9 mouse cellular contexts compared by ENCODE assay signal in genomic region chr15:79834881-79835260, GRCm38 (mm10). TPM values are rescaled to one million over a fixed set of nuclear protein-coding genes. Genes with fewer than 3 reads are reported as not detected.
DNase-seq lines count a peak whose midpoint lies in the region; ATAC-seq and TF ChIP-seq lines count a peak whose summit lies in the region.
"Had no signal": no experiment of that assay in that cellular context is flagged by ENCODE, and none has a peak within 500 bp of the region (broad histone marks: within the 10 kb centered on the region; RNA-seq: fewer than 3 reads in every experiment).

No protein-coding gene starts in this region.

- no peak for TF ChIP-seq CTCF in heart, postnatal 0 days (IDR thresholded peaks at IDR 0.05; ENCODE audit: low read depth)
- no peak for TF ChIP-seq CTCF in hindbrain, postnatal 0 days (IDR thresholded peaks at IDR 0.05; ENCODE audit: low read depth)

- H3K9me3 ChIP-seq in heart, postnatal 0 days (replicated peaks; ENCODE audit: control insufficient read depth, low read length) = no peaks in the 10 kb centered on the region
- H3K9me3 ChIP-seq in embryonic facial prominence, embryonic 12.5 days = no peaks in the 10 kb centered on the region
- no peaks in the 10 kb centered on the region for H3K9me3 ChIP-seq in hindbrain, postnatal 0 days (ENCODE audit: low read length)
- H3K9me3 ChIP-seq in midbrain, embryonic 16.5 days (replicated peaks; ENCODE audit: control insufficient read depth, low read length, poor library complexity, severe bottlenecking) = no peaks in the 10 kb centered on the region

- H3K4me2 ChIP-seq in heart, postnatal 0 days (ENCODE audit: low read depth, low read length) = peak overlapping the region; percentile 93; the same call in 1 of the 2 replicates
- peak overlapping the region; percentile 70 for H3K4me2 ChIP-seq in embryonic facial prominence, embryonic 12.5 days (replicated peaks)
- peak overlapping the region; percentile 100 for H3K4me2 ChIP-seq in hindbrain, postnatal 0 days (ENCODE audit: low read depth, low read length)
- peak overlapping the region; percentile 77 for H3K4me2 ChIP-seq in midbrain, embryonic 16.5 days (ENCODE audit: low read length)

- H3K4me1 ChIP-seq in heart, postnatal 0 days (ENCODE audit: control insufficient read depth, insufficient read depth) = peaks cover 12% of the 10 kb centered on the region
- H3K4me1 ChIP-seq in embryonic facial prominence, embryonic 12.5 days = peaks cover 30% of the 10 kb centered on the region
- H3K4me1 ChIP-seq in hindbrain, postnatal 0 days (ENCODE audit: insufficient read depth, low read length) = peaks cover 16% of the 10 kb centered on the region
- H3K4me1 ChIP-seq in midbrain, embryonic 16.5 days (ENCODE audit: control insufficient read depth, insufficient read depth, low read length) = peaks cover 39% of the 10 kb centered on the region

- H3K4me3 ChIP-seq in heart, postnatal 0 days (ENCODE audit: low read depth, low read length) = no peak overlapping the region
- H3K4me3 ChIP-seq in embryonic facial prominence, embryonic 12.5 days = peak overlapping the region; percentile 56
- H3K4me3 ChIP-seq in hindbrain, postnatal 0 days (ENCODE audit: low read length) = peak overlapping the region; percentile 83
- peak overlapping the region; percentile 56 for H3K4me3 ChIP-seq in midbrain, embryonic 16.5 days (ENCODE audit: low read depth, low read length)

- DNase-seq in heart, postnatal 0 days (ENCODE audit: low spot score) = no peak
- no peak for DNase-seq in heart, adult 8-10 months (ENCODE audit: low spot score)
- no peak for DNase-seq in hindbrain, postnatal 0 days (ENCODE audit: low spot score)
- DNase-seq in thymus, postnatal 25 days = no peak
- no peak for DNase-seq in kidney, postnatal 25 days

- H3K9ac ChIP-seq in heart, postnatal 0 days (replicated peaks; ENCODE audit: low read depth, low read length) = no peak overlapping the region
- 0 out of 2 replicates have a peak overlapping the region, but pooled peaks have one; percentile 4 for H3K9ac ChIP-seq in embryonic facial prominence, embryonic 12.5 days
- peak overlapping the region; percentile 80; the same call in 1 of the 2 replicates for H3K9ac ChIP-seq in hindbrain, postnatal 0 days (replicated peaks; ENCODE audit: low read length)
- peak overlapping the region; percentile 64 for H3K9ac ChIP-seq in midbrain, embryonic 16.5 days (ENCODE audit: low read depth, low read length)

- TF ChIP-seq EP300 in heart, postnatal 0 days (IDR thresholded peaks at IDR 0.05; ENCODE audit: low read depth) = no peak

- 62% methylated on average over 9 of the region's 9 CpGs for WGBS in heart, postnatal 0 days
- WGBS in embryonic facial prominence, embryonic 12.5 days = 56% methylated on average over 9 of the region's 9 CpGs
- 29% methylated on average over 9 of the region's 9 CpGs for WGBS in hindbrain, postnatal 0 days
- 31% methylated on average over 9 of the region's 9 CpGs for WGBS in midbrain, embryonic 16.5 days

- peak overlapping the region; percentile 85 for H3K27ac ChIP-seq in heart, postnatal 0 days (ENCODE audit: low read depth)
- H3K27ac ChIP-seq in embryonic facial prominence, embryonic 12.5 days = peak overlapping the region; percentile 88
- H3K27ac ChIP-seq in hindbrain, postnatal 0 days = peak overlapping the region; percentile 95
- H3K27ac ChIP-seq in midbrain, embryonic 16.5 days (ENCODE audit: low read length) = peak overlapping the region; percentile 99

- ATAC-seq in heart, postnatal 0 days (ENCODE audit: insufficient read depth, low read depth) = no peak
- ATAC-seq in embryonic facial prominence, embryonic 12.5 days (ENCODE audit: insufficient number of reproducible peaks, insufficient read depth, low FRiP score, low TSS enrichment) = no peak
- ATAC-seq in hindbrain, postnatal 0 days = no peak
- ATAC-seq in midbrain, embryonic 16.5 days = no peak
- ATAC-seq in granulocyte monocyte progenitor cell, adult 5-6 weeks (replicated peaks; ENCODE audit: poor library complexity, severe bottlenecking) = no peak

- H3K27me3 ChIP-seq in heart, postnatal 0 days (ENCODE audit: control insufficient read depth, insufficient read depth, low read length) = no peaks in the 10 kb centered on the region
- H3K27me3 ChIP-seq in embryonic facial prominence, embryonic 12.5 days = no peaks in the 10 kb centered on the region
- H3K27me3 ChIP-seq in hindbrain, postnatal 0 days (ENCODE audit: insufficient read depth, low read length) = no peaks in the 10 kb centered on the region
- H3K27me3 ChIP-seq in midbrain, embryonic 16.5 days (ENCODE audit: control insufficient read depth, insufficient read depth, low read depth, low read length) = no peaks in the 10 kb centered on the region

- 0 out of 2 replicates have a peak, but pooled peaks cover 3% of the 10 kb centered on the region for H3K36me3 ChIP-seq in heart, postnatal 0 days (replicated peaks; ENCODE audit: control insufficient read depth, insufficient read depth, low read length)
- H3K36me3 ChIP-seq in embryonic facial prominence, embryonic 12.5 days = peaks cover 7% of the 10 kb centered on the region; the same call in 1 of the 2 replicates
- no peaks in the 10 kb centered on the region for H3K36me3 ChIP-seq in hindbrain, postnatal 0 days (ENCODE audit: insufficient read depth, low read length)
- H3K36me3 ChIP-seq in midbrain, embryonic 16.5 days (ENCODE audit: control insufficient read depth, insufficient read depth, low read length) = peaks cover 3% of the 10 kb centered on the region; the same call in 1 of the 2 replicates

RNA-seq across cellular contexts. Expression of gene Cbx6, which starts 0.4 kb away (rescaled TPM):
- total RNA-seq in heart, postnatal 0 days (2014; rRNA removed; ENCODE audit: low replicate concordance) = 47.3 and 51.8 TPM in 2 replicates
- polyA plus RNA-seq in heart, postnatal 0 days (2015; fragmentation: Nextera tagmentation; extraction: Ambion mirVana) = 24.9 and 25.6 TPM in 2 replicates
- total RNA-seq in heart, adult 8-10 months (2022) = 10 to 100 TPM; 15.5 to 20.3 (median 18.9) TPM
- polyA plus RNA-seq in embryonic facial prominence, embryonic 12.5 days (2016; fragmentation: Nextera tagmentation; extraction: Ambion mirVana) = 31.5 and 32.6 TPM in 2 replicates
- 92.4 and 107 TPM in 2 replicates for total RNA-seq in hindbrain, postnatal 0 days (2014; rRNA removed)
- 51.6 and 56.6 TPM in 2 replicates for polyA plus RNA-seq in hindbrain, postnatal 0 days (2015; fragmentation: Nextera tagmentation; extraction: Ambion mirVana)
- 73.2 and 73.7 TPM in 2 replicates for polyA plus RNA-seq in midbrain, embryonic 16.5 days (2015; fragmentation: Nextera tagmentation; extraction: Ambion mirVana)
- total RNA-seq in granulocyte monocyte progenitor cell, adult 5-6 weeks (2014; fragmentation: Nextera tagmentation) = 10.6 and 13.5 TPM in 2 replicates
- 10.8 and 11.6 TPM in 2 replicates for total RNA-seq in granulocyte monocyte progenitor cell, adult 5-6 weeks (2017)

RNA-seq across cellular contexts. Expression of gene Npcd, which starts 0.8 kb away (rescaled TPM):
- total RNA-seq in heart, postnatal 0 days (2014; rRNA removed; ENCODE audit: low replicate concordance) = 1.9 and 8.7 TPM in 2 replicates
- not detected in 2 replicates for polyA plus RNA-seq in heart, postnatal 0 days (2015; fragmentation: Nextera tagmentation; extraction: Ambion mirVana)
- under 1 TPM in 3 of 4 experiments, not detected in 1; 0.33 to 0.69 (median 0.47) TPM for total RNA-seq in heart, adult 8-10 months (2022)
- polyA plus RNA-seq in embryonic facial prominence, embryonic 12.5 days (2016; fragmentation: Nextera tagmentation; extraction: Ambion mirVana) = 0.60 TPM in 1 of 2 replicates, not detected in the other
- 5.4 and 12.6 TPM in 2 replicates for total RNA-seq in hindbrain, postnatal 0 days (2014; rRNA removed)
- 2.4 and 2.7 TPM in 2 replicates for polyA plus RNA-seq in hindbrain, postnatal 0 days (2015; fragmentation: Nextera tagmentation; extraction: Ambion mirVana)
- 0.74 and 1.3 TPM in 2 replicates for polyA plus RNA-seq in midbrain, embryonic 16.5 days (2015; fragmentation: Nextera tagmentation; extraction: Ambion mirVana)
- not detected in 2 replicates for total RNA-seq in granulocyte monocyte progenitor cell, adult 5-6 weeks (2014; fragmentation: Nextera tagmentation)
- total RNA-seq in granulocyte monocyte progenitor cell, adult 5-6 weeks (2017) = not detected in 2 replicates
- polyA plus RNA-seq: inflammation-experienced regulatory T-cells, adult 6 months had no signal

RNA-seq across cellular contexts. Expression of gene Nptxr, which starts 30.3 kb away (rescaled TPM):
- 10.8 and 13.7 TPM in 2 replicates for total RNA-seq in heart, postnatal 0 days (2014; rRNA removed; ENCODE audit: low replicate concordance)
- polyA plus RNA-seq in heart, postnatal 0 days (2015; fragmentation: Nextera tagmentation; extraction: Ambion mirVana) = 0.84 and 1.00 TPM in 2 replicates
- total RNA-seq in heart, adult 8-10 months (2022) = 1 to 10 TPM; 1.3 to 2.0 (median 1.8) TPM
- 4.1 and 4.6 TPM in 2 replicates for polyA plus RNA-seq in embryonic facial prominence, embryonic 12.5 days (2016; fragmentation: Nextera tagmentation; extraction: Ambion mirVana)
- 226 and 245 TPM in 2 replicates for total RNA-seq in hindbrain, postnatal 0 days (2014; rRNA removed)
- 59.9 and 68.5 TPM in 2 replicates for polyA plus RNA-seq in hindbrain, postnatal 0 days (2015; fragmentation: Nextera tagmentation; extraction: Ambion mirVana)
- 55.0 and 62.1 TPM in 2 replicates for polyA plus RNA-seq in midbrain, embryonic 16.5 days (2015; fragmentation: Nextera tagmentation; extraction: Ambion mirVana)
- 0.52 and 0.85 TPM in 2 replicates for total RNA-seq in granulocyte monocyte progenitor cell, adult 5-6 weeks (2014; fragmentation: Nextera tagmentation)
- total RNA-seq in granulocyte monocyte progenitor cell, adult 5-6 weeks (2017) = 0.04 and 0.31 TPM in 2 replicates

RNA-seq across cellular contexts. Expression of gene Apobec3, which starts 56.6 kb away (rescaled TPM):
- total RNA-seq in heart, postnatal 0 days (2014; rRNA removed; ENCODE audit: low replicate concordance) = 2.3 and 5.1 TPM in 2 replicates
- 6.3 and 6.6 TPM in 2 replicates for polyA plus RNA-seq in heart, postnatal 0 days (2015; fragmentation: Nextera tagmentation; extraction: Ambion mirVana)
- total RNA-seq in heart, adult 8-10 months (2022) = 1 to 10 TPM; 7.2 to 8.4 (median 8.0) TPM
- polyA plus RNA-seq in embryonic facial prominence, embryonic 12.5 days (2016; fragmentation: Nextera tagmentation; extraction: Ambion mirVana) = 8.4 and 10.0 TPM in 2 replicates
- total RNA-seq in hindbrain, postnatal 0 days (2014; rRNA removed) = 3.5 and 5.3 TPM in 2 replicates
- 3.9 and 4.5 TPM in 2 replicates for polyA plus RNA-seq in hindbrain, postnatal 0 days (2015; fragmentation: Nextera tagmentation; extraction: Ambion mirVana)
- 3.8 and 4.2 TPM in 2 replicates for polyA plus RNA-seq in midbrain, embryonic 16.5 days (2015; fragmentation: Nextera tagmentation; extraction: Ambion mirVana)
- 213 and 215 TPM in 2 replicates for total RNA-seq in granulocyte monocyte progenitor cell, adult 5-6 weeks (2014; fragmentation: Nextera tagmentation)
- 159 and 162 TPM in 2 replicates for total RNA-seq in granulocyte monocyte progenitor cell, adult 5-6 weeks (2017)

RNA-seq across cellular contexts. Expression of gene Dnal4, which starts 57.2 kb away (rescaled TPM):
- total RNA-seq in heart, postnatal 0 days (2014; rRNA removed; ENCODE audit: low replicate concordance) = 25.9 and 35.5 TPM in 2 replicates
- 35.5 and 38.9 TPM in 2 replicates for polyA plus RNA-seq in heart, postnatal 0 days (2015; fragmentation: Nextera tagmentation; extraction: Ambion mirVana)
- total RNA-seq in heart, adult 8-10 months (2022) = 10 to 100 TPM; 21.0 to 25.3 (median 21.7) TPM
- 69.9 and 70.3 TPM in 2 replicates for polyA plus RNA-seq in embryonic facial prominence, embryonic 12.5 days (2016; fragmentation: Nextera tagmentation; extraction: Ambion mirVana)
- total RNA-seq in hindbrain, postnatal 0 days (2014; rRNA removed) = 42.7 and 50.3 TPM in 2 replicates
- 54.0 and 56.7 TPM in 2 replicates for polyA plus RNA-seq in hindbrain, postnatal 0 days (2015; fragmentation: Nextera tagmentation; extraction: Ambion mirVana)
- polyA plus RNA-seq in midbrain, embryonic 16.5 days (2015; fragmentation: Nextera tagmentation; extraction: Ambion mirVana) = 69.0 and 76.5 TPM in 2 replicates
- 9.5 and 27.7 TPM in 2 replicates for total RNA-seq in granulocyte monocyte progenitor cell, adult 5-6 weeks (2014; fragmentation: Nextera tagmentation)
- total RNA-seq in granulocyte monocyte progenitor cell, adult 5-6 weeks (2017) = 11.6 and 13.5 TPM in 2 replicates

Comparison
In these comparisons a context has a peak if more than half of its experiments do, and no peak if none do; other contexts are left out.
1. RNA of gene Nptxr, which starts 30.3 kb away (total RNA-seq): 226 to 245 TPM in hindbrain, postnatal 0 days; 10.8 to 13.7 TPM in heart, postnatal 0 days, 1.3 to 2.0 TPM in heart, adult 8-10 months and 0.04 to 0.85 TPM in granulocyte monocyte progenitor cell, adult 5-6 weeks; every median in the first group is over 10 times any median in the second.
2. Peak in every context shown above with its lines, with median percentiles within 50 percentile points of each other: H3K27ac ChIP-seq and H3K4me2 ChIP-seq.